Mouse (Mus musculus): ENCODE results near the gene Gm21958.

The Gm21958 gene

GRCm38 (mm10) chr3:54714253-54714652, at the start of gene Gm21958:
TSS of gene Gm21958 (minus strand) at chr3:54714353.
- DNase-seq, result no peak

DNA sequence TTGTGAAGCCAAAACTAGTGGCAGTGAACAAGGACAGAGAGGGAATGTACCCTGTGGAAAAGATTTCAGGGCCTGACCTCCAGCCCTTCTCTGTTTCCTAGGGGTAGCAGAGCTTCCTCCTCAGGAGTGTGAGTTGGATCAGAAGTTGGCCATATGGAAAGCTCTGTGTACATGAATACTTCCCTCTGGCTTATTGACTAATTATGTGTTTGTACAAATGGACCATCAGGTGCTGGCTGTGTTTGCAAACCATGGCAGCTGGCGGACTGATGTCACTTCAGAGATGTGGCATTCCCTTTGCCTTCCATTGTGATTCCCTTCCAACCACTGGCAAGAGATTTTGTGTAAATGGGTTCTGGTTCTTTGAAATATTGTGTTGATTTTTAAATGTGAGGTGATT, 47.1 kb upstream of the Gm21958 start:
- no peak for DNase-seq

- no peak for DNase-seq
Measured at GRCm38 (mm10) chr3:54760321-54761115, 46.4 kb upstream of the Gm21958 start.

DNA sequence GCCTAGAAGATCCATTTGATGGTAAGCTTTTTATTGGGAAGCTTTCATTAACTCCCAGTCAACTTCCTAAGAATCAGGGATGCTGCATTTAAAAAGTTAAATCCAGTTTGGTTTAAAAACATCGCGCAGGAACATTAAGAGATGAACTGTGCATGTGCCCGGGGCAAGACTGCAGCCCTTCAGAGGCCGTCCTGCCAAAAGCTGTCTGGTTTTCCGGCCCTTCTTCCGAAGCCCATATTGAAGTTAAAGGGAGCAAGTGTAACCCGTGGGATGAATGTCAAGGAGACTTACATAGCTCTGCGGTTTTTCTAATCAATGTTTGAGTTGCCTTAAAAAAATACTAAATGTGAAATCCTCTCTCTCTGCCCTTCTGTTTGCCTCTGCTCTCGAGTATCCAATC, 45.1 kb upstream of the Gm21958 start:
- DNase-seq, result no peak

DNA sequence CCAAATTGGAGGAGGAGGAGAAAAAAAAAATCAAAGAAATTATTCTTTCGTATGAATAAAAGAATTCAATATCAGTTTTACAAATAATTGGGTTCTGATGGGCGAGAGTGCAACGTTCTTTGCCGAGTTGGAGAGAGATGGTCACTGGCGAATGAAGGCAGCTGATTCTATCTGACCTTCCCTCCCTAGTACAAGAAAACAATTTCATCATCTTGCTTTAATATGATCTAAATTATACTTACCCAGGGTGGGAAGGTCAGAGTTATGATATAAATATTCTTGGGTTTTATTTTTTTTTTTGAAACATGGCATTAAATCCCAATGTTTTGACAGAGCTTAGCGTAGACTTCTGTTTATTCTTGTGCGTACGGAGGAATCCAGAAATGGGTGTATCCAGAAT, 43.3 kb upstream of the Gm21958 start:
- no peak for DNase-seq

DNA sequence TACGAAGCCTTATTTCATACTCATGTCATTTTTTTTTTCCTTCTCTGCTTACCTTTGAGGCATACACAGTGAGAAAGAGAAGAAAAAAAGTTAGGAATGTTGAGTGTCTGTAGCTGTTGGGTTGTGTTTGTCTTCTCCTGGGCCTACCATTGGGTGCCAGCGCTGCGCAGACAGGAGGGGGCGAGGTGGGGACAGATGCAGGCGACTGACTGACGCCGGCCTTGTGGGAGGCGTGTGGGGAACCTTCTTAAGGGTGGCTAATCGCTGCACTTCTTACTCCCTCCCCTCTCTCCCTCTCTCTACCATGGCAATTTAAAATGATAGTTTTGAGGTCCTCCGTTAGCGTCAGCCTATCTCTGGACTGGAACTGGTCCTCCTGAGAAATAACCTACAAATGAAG, 41.9 kb upstream of the Gm21958 start:
- DNase-seq, result no peak

GRCm38 (mm10) chr3:54755145-54756041, 41.2 kb upstream of the Gm21958 start, which contains the start of gene Smad9:
TSS of gene Smad9 (plus strand) at chr3:54755582.
- peak; percentile 64 for DNase-seq

DNA sequence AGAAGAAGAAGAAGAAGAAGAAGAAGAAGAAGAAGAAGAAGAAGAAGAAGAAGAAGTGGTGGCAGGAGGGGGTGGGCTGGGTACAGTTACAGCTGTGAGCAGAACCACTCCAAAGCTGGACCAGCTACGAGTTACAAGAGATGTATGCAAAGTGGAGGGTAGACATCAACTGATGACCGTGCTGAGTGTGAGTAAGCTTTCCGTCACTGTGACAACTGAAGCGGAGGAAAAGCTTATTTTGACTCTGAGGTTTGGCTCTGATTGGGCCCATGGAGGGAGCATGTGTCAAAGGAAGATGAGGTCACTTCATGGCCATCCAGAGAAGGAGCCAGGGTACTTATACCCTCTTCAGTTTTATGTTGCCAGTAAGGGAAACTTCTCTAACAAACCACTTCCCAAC, 39.3 kb upstream of the Gm21958 start:
- no peak for DNase-seq

GRCm38 (mm10) chr3:54745799-54746198, 31.6 kb upstream of the Gm21958 start:
- peak; percentile 45 for DNase-seq

- no peak for DNase-seq
Measured at GRCm38 (mm10) chr3:54741965-54742364, 27.8 kb upstream of the Gm21958 start.

- DNase-seq, result no peak
Measured at GRCm38 (mm10) chr3:54737317-54737716, 23.2 kb upstream of the Gm21958 start.

- peak; percentile 20 for DNase-seq
Measured at GRCm38 (mm10) chr3:54736101-54736927, 22.2 kb upstream of the Gm21958 start.

GRCm38 (mm10) chr3:54735247-54736046, 21.3 kb upstream of the Gm21958 start, which contains the start of the genes Exosc8 and Alg5:
TSS of gene Exosc8 (minus strand) at chr3:54735393.
TSS of gene Alg5 (plus strand) at chr3:54735539.
- peak; percentile 96 for DNase-seq

DNA sequence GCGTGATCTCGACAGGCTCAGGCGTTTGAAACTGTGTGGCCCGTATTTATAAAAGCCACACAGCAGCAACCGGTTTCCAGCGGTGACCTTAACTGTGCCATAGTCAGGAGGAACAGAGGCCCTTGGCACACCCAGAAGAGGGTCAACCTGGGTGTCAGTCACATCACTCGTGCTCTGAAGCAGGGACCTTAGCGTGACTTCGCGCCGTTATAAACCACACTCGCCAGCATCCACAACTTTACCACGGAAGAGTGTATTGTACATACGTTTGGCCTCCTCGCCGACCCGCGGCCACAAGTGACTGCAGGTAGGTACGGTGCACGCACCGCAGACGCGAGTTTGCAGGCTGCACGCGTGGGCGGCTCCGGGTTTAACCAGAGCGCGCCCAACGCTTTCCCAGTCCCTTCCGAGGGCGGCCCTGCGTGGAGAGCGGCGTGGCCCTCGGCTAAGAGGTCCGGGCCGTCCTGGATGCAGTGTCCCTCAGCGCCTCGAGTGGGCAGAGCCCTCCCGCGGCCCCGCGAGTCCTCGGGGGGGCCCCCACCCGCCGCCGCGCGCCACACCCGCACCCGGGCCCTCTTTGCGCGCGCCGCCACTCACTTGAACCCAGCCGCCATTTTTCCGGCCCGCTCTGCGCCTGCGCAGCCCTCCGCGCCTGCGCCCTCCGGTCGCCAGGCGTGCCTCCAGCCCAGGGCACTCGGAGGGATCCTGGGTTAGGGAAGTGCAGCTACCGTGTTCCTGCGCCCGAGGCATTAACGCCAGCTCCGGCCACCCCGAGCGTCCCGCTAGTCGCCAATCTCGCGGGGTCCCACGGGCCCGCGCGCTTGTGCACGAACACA, 20.5 kb upstream of the Gm21958 start:
- DNase-seq, result peak; percentile 94

DNA sequence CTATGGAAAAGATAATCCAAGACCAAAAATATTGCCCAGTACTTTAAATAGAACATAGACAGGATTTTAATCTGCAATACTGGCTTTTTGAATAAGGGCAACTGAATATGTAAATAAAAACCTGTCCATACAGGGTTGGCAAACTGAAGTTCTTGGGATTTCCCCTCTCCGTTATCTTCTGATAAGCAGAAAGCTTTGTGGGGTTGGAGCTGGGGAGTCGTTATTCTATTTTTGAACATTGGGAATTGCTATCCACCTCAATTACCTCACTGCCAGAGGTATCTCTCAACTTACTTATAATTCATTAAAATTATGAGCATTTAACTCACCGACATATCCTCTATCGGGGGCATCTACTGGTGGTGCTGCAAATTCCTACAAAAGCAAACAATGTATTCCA, 18.2 kb upstream of the Gm21958 start:
- no peak for DNase-seq

DNA sequence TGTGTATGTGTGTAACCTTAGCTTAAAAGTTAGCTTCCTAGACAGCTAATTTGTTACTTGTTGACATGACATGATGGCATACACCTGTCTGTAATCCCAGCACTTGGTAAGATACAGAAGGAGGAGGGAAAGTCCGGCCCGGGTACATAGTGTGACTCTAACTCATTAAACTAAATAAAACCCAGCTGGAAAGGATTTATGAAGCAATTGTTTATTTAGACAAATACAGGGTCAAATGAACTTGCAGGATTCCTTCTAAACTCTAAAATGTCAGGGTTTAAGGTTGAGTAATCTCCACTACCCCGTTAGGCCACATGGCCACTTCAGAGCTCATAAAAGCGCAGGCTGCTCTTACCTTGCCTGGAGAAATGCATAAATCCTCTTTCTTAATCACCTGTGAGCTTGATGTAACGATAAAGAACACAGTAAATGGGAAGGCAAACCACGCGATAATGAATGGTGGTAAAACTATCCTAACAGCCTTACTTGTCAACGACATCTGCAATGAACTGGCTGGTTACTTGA, 17.5 kb upstream of the Gm21958 start:
- DNase-seq, result no peak

DNA sequence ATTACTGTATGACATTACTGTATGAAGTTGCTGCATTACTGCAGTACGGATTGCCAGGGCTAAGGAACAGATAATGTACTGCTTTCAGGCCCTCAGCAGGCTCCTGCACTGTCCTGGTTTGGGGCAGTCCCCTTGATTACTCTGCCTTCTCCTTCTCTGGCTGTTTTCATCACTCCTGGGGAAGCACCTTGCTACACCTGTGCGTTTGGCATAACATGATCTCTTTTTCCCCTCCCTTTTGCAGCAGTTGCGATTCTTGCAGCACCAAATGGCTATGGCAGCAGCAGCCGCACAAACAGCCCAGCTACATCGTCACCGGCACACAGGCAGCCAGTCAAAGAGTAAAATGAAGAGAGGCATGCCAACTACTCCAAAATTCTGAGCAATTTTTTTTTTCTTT, 13.9 kb upstream of the Gm21958 start:
- DNase-seq, result no peak

GRCm38 (mm10) chr3:54727588-54727987, 13.4 kb upstream of the Gm21958 start:
- no peak for DNase-seq

GRCm38 (mm10) chr3:54725344-54725743, 11.2 kb upstream of the Gm21958 start:
- no peak for DNase-seq

DNA sequence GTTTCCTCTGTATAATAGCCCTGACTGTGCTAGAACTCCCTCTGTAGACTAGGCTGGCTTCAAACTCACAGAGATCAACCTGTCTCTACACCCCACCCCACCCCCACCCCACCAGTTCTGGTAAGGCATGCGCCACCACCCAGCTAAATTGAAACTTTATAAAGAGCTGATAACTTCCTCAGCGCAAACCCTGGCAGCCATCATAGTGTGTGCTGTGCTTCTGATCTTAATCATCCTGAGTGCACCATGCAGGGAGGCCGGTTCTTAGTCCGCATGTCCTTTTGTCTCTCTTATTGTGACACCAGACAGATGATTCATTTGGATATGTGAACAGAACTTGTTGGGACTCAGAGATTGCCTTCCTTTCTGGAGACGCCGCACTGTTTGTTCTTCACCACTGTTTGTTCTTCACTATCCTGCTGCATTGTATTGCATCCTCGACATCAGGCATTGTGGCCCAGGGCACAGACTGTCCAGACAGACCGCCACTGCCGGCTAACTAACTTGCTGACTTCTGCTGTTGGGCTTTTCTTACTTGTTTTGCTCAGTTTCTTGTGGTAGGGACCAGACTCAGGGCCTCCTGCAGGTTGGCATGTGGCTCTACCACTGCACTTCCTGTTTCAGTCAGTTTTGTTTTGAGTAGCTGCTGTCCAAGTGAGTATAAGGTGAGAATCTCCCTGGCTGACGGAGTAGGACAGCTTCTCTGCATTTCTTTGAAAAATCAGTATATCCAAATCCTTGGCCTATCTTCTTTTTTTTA, 9.8 kb upstream of the Gm21958 start:
- DNase-seq, result no peak
